Mouse (Mus musculus) urinary bladder, postnatal 14 days (tissue): ENCODE data around the gene Bcl2l12.

ENCODE experiments used
- DNase-seq: peaks from one replicate; pipeline ENCODE4 v3.0.0; 2021; ENCODE audit warnings: low spot score

Bcl2l12 gene

DNA sequence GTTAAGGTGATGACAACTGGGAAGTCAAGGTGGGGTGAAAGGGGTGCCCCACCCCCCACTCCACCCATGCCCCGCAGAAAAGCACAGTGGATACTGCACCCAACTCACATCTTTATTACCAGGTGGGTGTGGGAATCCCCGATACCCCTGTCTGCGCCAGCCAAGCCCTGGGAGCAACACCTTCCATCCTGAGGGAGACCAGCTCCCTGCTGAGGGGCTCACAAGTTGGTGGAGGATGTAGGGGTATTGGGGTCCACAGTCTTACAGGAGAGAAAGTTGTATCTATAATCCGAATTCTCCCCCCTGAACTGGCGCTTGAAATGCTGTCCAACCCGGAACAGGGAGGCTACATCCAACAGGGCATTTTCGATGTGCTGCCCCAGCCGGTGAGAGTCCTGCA is 39.2 kb downstream of the Bcl2l12 start:
- no peak for DNase-seq

DNA sequence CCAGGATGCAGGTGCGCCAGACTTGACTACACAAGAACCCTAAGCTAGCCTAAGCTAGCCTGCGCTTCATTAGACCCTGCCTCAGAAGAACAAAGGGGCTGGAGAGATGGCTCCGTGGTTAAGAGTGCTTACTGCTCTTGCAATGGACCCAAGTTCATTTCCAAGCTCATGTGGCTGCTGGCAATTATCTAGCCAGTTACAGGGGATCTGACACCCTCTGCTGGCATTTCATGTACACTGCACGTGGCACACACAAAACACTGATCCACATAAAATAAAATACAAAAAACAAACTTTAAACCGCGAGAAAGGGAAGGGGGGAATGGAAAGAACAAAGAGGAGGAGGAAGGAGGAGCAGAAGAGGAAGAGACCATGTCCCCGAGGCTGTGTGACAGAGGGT is 40.3 kb downstream of the Bcl2l12 start:
- DNase-seq: peak; percentile 51

- peak; percentile 69 for DNase-seq
Measured at GRCm38 (mm10) chr7:44957183-44957835, 41.2 kb downstream of the Bcl2l12 start.

DNA sequence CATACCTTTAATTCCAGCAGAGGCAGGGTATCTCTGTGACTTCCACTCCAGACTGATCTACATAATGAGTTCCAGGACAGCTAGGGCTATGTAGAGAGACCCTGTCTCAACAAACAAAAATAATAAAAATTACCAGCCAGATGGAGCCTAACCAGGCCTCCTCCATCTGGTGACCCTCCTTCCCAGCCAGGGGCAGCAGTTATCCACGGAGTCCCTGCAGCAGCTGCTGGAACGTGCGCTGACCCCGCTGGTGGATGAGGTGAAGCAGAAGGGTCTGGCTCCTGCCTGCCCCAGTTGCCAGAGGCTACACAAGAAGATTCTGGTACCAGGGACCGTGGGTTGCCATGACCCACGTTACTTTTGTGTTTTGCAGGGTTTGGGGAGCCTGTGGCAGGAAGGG is 42.2 kb downstream of the Bcl2l12 start:
- no peak for DNase-seq

DNA sequence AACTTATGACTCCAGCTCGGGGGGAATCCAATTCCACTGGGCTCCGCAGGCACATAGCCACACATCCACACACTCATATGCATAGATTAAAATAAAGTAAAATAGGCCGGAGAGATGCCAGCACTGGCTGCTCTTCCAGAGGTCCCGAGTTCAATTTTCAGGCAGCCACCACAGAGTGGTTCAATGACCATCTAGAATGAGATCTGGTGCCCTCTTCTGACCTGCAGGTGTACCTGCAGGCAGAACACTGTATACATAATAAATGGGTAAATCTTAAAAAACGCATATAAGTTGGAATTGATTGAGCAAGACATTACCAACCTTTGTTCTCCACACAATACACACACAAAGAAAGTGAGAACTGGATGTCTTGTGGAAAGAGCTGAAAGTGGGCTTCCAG is 42.9 kb downstream of the Bcl2l12 start:
- no peak for DNase-seq

DNA sequence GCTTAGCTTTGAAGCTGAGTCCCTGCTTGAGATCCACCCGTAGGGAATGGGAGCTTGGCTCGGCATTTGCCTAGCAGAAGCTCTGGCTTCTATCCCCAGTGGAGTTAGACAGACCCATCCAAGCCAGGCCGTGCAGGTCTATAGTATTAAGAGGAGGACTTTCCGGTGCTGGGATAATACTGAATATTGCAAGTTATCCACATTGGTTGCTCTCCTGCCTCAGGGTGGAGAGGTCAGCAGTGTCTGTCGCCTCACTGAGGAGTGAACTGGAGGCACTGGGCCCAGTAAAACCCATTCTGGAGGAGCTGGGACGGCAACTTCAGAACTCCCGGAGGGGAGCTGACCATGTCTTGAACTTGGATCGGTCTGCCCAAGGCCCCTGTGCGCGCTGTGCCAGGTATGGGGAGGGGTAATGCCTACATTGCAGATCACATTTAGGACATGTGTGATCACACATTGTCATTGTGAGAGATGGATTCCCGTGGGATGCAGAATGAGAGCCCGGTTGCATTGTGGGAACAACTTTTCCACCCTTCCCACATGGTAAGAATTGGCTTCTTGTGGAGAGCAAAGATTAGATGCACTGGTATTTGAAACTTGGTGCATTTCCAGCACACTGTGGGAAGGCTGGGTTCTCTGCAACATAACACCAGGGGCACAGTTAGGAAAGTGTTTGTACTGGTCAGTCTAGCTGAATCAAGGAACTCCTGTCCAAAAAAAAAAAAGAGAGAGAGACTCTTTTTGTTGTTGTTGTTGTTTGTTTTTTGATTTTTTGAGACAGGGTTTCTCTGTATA is 44.2 kb downstream of the Bcl2l12 start:
- DNase-seq: no peak

DNA sequence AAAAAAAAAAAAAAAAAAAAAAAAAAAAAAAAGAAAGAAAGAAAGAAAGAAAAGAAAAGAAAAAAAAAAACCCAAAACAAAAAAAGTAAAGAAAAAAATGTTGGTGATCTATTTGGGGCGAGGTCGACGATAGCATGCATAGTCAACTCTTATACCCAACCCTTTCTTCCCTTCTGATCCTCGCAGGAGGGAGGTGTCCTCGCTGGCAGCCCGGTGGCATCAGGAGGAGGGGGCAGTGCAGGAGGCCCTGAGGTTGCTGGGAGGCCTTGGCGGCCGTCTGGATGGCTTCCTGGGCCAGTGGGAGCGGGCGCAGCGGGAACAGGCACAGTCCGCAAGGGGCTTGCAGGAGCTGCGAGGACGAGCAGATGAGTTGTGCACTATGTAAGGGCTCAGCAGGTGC is 45.0 kb downstream of the Bcl2l12 start:
- DNase-seq: no peak

- peak; percentile 96 for DNase-seq
Measured at GRCm38 (mm10) chr7:44952611-44953306, 45.8 kb downstream of the Bcl2l12 start.

DNA sequence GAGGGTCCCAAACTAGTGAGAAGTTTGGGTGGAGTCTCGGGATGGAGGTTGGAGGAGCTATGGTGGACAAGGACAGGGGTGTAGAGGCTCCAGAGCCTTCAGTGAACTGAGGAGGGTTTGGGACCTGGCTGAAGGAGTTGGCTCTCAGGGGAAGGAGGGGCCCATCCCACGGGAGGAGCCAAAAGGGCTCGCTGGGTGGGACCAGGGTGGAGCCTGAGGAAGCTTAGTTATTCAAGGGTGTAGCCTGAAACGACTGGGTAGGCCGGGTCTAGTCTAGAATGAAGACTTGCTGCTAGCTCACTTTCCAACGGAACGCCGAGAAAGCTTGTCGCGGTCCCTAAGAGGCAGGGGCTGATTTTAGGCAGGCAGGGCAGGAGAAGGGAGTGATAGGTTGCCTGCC is 46.6 kb downstream of the Bcl2l12 start:
- DNase-seq: peak; percentile 85

- DNase-seq: no peak
Measured at GRCm38 (mm10) chr7:44949922-44950321, 48.6 kb downstream of the Bcl2l12 start.

DNA sequence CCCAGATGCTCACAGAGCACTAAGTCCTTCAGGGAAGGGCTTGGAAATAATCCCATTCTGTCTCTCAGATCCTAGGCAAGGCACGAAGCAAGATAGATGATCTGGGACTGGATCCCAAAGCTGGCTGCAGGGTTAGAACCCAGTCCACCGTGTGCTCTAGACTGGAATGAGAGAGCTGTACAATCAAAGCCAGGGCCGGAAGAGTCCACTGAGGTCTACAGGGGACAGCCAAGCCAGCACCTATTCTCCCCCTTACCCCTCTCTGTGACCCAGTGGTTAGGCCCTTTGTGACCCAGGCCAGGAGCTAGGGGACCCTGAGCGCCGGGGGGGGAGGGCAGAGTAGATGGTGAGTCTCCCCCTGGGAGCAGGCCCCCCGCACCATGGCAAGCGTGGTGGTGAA is 55.6 kb downstream of the Bcl2l12 start, which contains the start of gene Tsks:
Gene Tsks (plus strand): TSS at position 301 of the 400 bp plus-strand sequence.
- no peak for DNase-seq
